Mouse (Mus musculus) forebrain, embryonic 14.5 days (tissue): ENCODE measurements around the gene Gm45062. TPM values are rescaled to one million over a fixed set of nuclear protein-coding genes. Genes with fewer than 3 reads are reported as not detected.

Experiments
- ATAC-seq: fragments of 200-750 bp; cut with Nextera tagmentation; 2 replicates; pipeline ENCODE4 v1.8.0; 2017; ENCODE audit warnings: mild to moderate bottlenecking, moderate library complexity
- DNase-seq: peaks from one replicate; pipeline ENCODE4 v3.0.0-alpha.2; 2015; ENCODE audit warnings: low spot score
- H3K27ac ChIP-seq: fragments of 300-500 bp; sonication (generic); 2 replicates; pipeline ENCODE4 v1.5.1; 2014; ENCODE audit warnings: low read depth, mild to moderate bottlenecking, control low read depth, low read length, moderate library complexity
- H3K27me3 ChIP-seq: fragments of 300-500 bp; sonication (generic); replicated peaks from 2 replicates; pipeline ENCODE4 v1.6.1; 2014; ENCODE audit warnings: low read length, control low read depth, mixed read lengths; ENCODE audit not compliant: control insufficient read depth, insufficient read depth
- H3K36me3 ChIP-seq: fragments of 300-500 bp; sonication (generic); 2 replicates; pipeline ENCODE4 v1.6.1; 2014; ENCODE audit warnings: low read length, control low read depth; ENCODE audit not compliant: control insufficient read depth, insufficient read depth
- H3K4me1 ChIP-seq: fragments of 300-500 bp; sonication (generic); 2 replicates; pipeline ENCODE4 v1.6.1; 2014; ENCODE audit warnings: antibody characterized with exemption, low read length, control low read depth; ENCODE audit not compliant: control insufficient read depth, insufficient read depth
- H3K4me2 ChIP-seq: fragments of 300-500 bp; sonication (generic); 2 replicates; pipeline ENCODE4 v1.6.1; 2014; ENCODE audit warnings: mild to moderate bottlenecking, control low read depth, low read length
- H3K4me3 ChIP-seq: fragments of 300-500 bp; sonication (generic); 2 replicates; pipeline ENCODE4 v1.5.1; 2014; ENCODE audit warnings: low read depth, low read length, control low read depth
- H3K9ac ChIP-seq: fragments of 300-500 bp; sonication (generic); 2 replicates; pipeline ENCODE4 v1.6.1; 2014; ENCODE audit warnings: mild to moderate bottlenecking, low read length, control low read depth, moderate library complexity
- H3K9me3 ChIP-seq: fragments of 300-500 bp; sonication (generic); replicated peaks from 2 replicates; pipeline ENCODE4 v1.6.1; 2016; ENCODE audit warnings: low read length, control low read depth, mixed read lengths; ENCODE audit not compliant: control insufficient read depth
- WGBS: fragments of 180-500 bp; shearing (Covaris S2); extraction: QIAGEN DNeasy Blood & Tissue Kit; methylation state at CpG from one replicate; pipeline ENCODE4 v1.1.7; 2014; 5-methylcytosine and 5-hydroxymethylcytosine counted together
- polyA plus RNA-seq: library from polyadenylated mRNA; unstranded; fragments of >200 nt; fragmentation: Nextera tagmentation; extraction: Ambion mirVana; gene quantifications from 2 replicates; pipeline ENCODE4 v1.2.1, GENCODE M21; 2014

The Gm45062 gene
- polyA plus RNA-seq, 1 experiment from 2014 or later = 14.3 TPM

GRCm38 (mm10) chr6:8455599-8455998 lies 196.3 kb downstream of the Gm45062 start:
- Histone ChIP-seq H3K9me3 (no peaks in the 10 kb centered on the region), H3K36me3 (no peaks in the 10 kb centered on the region), H3K4me3 (no peak overlapping the region), H3K4me1 (no peaks in the 10 kb centered on the region), H3K4me2 (no peak overlapping the region), H3K27me3 (no peaks in the 10 kb centered on the region), H3K9ac (no peak overlapping the region), H3K27ac (no peak overlapping the region)
- WGBS = 90% methylated on average over 5 of the region's 5 CpGs
- DNase-seq (no peak), ATAC-seq (no peak)

GRCm38 (mm10) chr6:8458596-8458995 lies 199.3 kb downstream of the Gm45062 start:
- Histone ChIP-seq H3K27me3 (no peaks in the 10 kb centered on the region), H3K9ac (no peak overlapping the region)
- WGBS = 81% methylated on average over 4 of the region's 4 CpGs

GRCm38 (mm10) chr6:8462447-8462846 lies 203.2 kb downstream of the Gm45062 start:
- no peaks in the 10 kb centered on the region for H3K27me3 ChIP-seq
- no peak overlapping the region for H3K27ac ChIP-seq
- no peak overlapping the region for H3K4me3 ChIP-seq
- H3K4me2 ChIP-seq = no peak overlapping the region
- DNase-seq (no peak), ATAC-seq (no peak)
- H3K9ac ChIP-seq = no peak overlapping the region
- WGBS = 96% methylated on average over 2 of the region's 2 CpGs
- H3K4me1 ChIP-seq = peaks cover 4% of the 10 kb centered on the region
- no peaks in the 10 kb centered on the region for H3K9me3 ChIP-seq
- H3K36me3 ChIP-seq = no peaks in the 10 kb centered on the region

More at GRCm38 (mm10) chr6:8458596-8458995, 199.3 kb downstream of the Gm45062 start:
- Histone ChIP-seq H3K4me2 (no peak overlapping the region), H3K36me3 (no peaks in the 10 kb centered on the region), H3K4me1 (no peaks in the 10 kb centered on the region), H3K27ac (no peak overlapping the region), H3K9me3 (no peaks in the 10 kb centered on the region), H3K4me3 (no peak overlapping the region)
- DNase-seq (no peak), ATAC-seq (no peak)

GRCm38 (mm10) chr6:8465388-8465787 lies 206.1 kb downstream of the Gm45062 start:
- H3K27me3 ChIP-seq = no peaks in the 10 kb centered on the region
- H3K36me3 ChIP-seq = no peaks in the 10 kb centered on the region
- H3K4me2 ChIP-seq = no peak overlapping the region
- H3K4me1 ChIP-seq = peaks cover 12% of the 10 kb centered on the region
- 83% methylated on average over 1 of the region's 1 CpGs for WGBS
- ATAC-seq = no peak
- no peak for DNase-seq
- H3K4me3 ChIP-seq = no peak overlapping the region
- no peak overlapping the region for H3K27ac ChIP-seq
- H3K9ac ChIP-seq = no peak overlapping the region
- no peaks in the 10 kb centered on the region for H3K9me3 ChIP-seq

GRCm38 (mm10) chr6:8465985-8466384 lies 206.7 kb downstream of the Gm45062 start:
- no peaks in the 10 kb centered on the region for H3K27me3 ChIP-seq
- WGBS = 85% methylated on average over 5 of the region's 5 CpGs
- H3K4me1 ChIP-seq = peaks cover 12% of the 10 kb centered on the region
- no peak overlapping the region for H3K27ac ChIP-seq
- no peak overlapping the region for H3K4me2 ChIP-seq
- H3K9me3 ChIP-seq = no peaks in the 10 kb centered on the region
- no peak overlapping the region for H3K4me3 ChIP-seq
- H3K9ac ChIP-seq = no peak overlapping the region
- no peaks in the 10 kb centered on the region for H3K36me3 ChIP-seq
- ATAC-seq = no peak
- DNase-seq = no peak

GRCm38 (mm10) chr6:8467667-8468337 lies 208.6 kb downstream of the Gm45062 start:
- no peak overlapping the region for H3K27ac ChIP-seq

GRCm38 (mm10) chr6:8469918-8470317 lies 210.7 kb downstream of the Gm45062 start:
- DNase-seq = no peak
- Histone ChIP-seq H3K4me3 (no peak overlapping the region), H3K4me2 (no peak overlapping the region), H3K27ac (no peak overlapping the region), H3K27me3 (no peaks in the 10 kb centered on the region), H3K9ac (no peak overlapping the region), H3K4me1 (peaks cover 12% of the 10 kb centered on the region), H3K36me3 (no peaks in the 10 kb centered on the region), H3K9me3 (no peaks in the 10 kb centered on the region)
- 93% methylated on average over 3 of the region's 3 CpGs for WGBS
- no peak for ATAC-seq

More at GRCm38 (mm10) chr6:8467667-8468337, 208.6 kb downstream of the Gm45062 start:
- Histone ChIP-seq H3K9ac (no peak overlapping the region), H3K9me3 (no peaks in the 10 kb centered on the region), H3K4me2 (no peak overlapping the region), H3K36me3 (no peaks in the 10 kb centered on the region), H3K4me3 (no peak overlapping the region), H3K27me3 (no peaks in the 10 kb centered on the region), H3K4me1 (peaks cover 12% of the 10 kb centered on the region)
- DNase-seq (peak; percentile 65), ATAC-seq (peak; percentile 32; the same call in 1 of the 2 replicates)
- 8% methylated on average over 10 of the region's 10 CpGs for WGBS

GRCm38 (mm10) chr6:8472125-8472524 lies 212.9 kb downstream of the Gm45062 start:
- 89% methylated on average over 3 of the region's 3 CpGs for WGBS

GRCm38 (mm10) chr6:8472915-8473314 lies 213.7 kb downstream of the Gm45062 start:
- Histone ChIP-seq H3K9me3 (no peaks in the 10 kb centered on the region), H3K4me1 (peaks cover 3% of the 10 kb centered on the region; the same call in 1 of the 2 replicates), H3K27me3 (no peaks in the 10 kb centered on the region), H3K27ac (no peak overlapping the region), H3K4me3 (no peak overlapping the region), H3K4me2 (no peak overlapping the region), H3K36me3 (no peaks in the 10 kb centered on the region), H3K9ac (no peak overlapping the region)
- no peak for ATAC-seq
- DNase-seq = no peak
- WGBS = 80% methylated on average over 5 of the region's 5 CpGs

More at GRCm38 (mm10) chr6:8472125-8472524, 212.9 kb downstream of the Gm45062 start:
- Histone ChIP-seq H3K27ac (no peak overlapping the region), H3K4me2 (no peak overlapping the region), H3K4me1 (peaks cover 11% of the 10 kb centered on the region), H3K9ac (no peak overlapping the region), H3K36me3 (no peaks in the 10 kb centered on the region), H3K9me3 (no peaks in the 10 kb centered on the region), H3K4me3 (no peak overlapping the region), H3K27me3 (no peaks in the 10 kb centered on the region)
- no peak for DNase-seq
- no peak for ATAC-seq
